Mouse (Mus musculus) left cerebral cortex, postnatal 36 days (tissue): ENCODE results near the gene Zer1. TPM values are rescaled to one million over a fixed set of nuclear protein-coding genes. Genes with fewer than 3 reads are reported as not detected.
"Not testable (repeated sequence)": the region's sequence is repeated elsewhere in the genome, so short reads cannot be mapped to it uniquely, and the experiment has no call there.

ENCODE experiments used
- DNase-seq, 2 experiments: peaks; one replicate each; pipeline ENCODE4 v3.0.0; 2021 to 2022; ENCODE audit warnings: low spot score in 2 of 2, mixed read lengths in 1 of 2
- intact Hi-C: fragments of 180-260 bp; cut with DNase I; formaldehyde crosslinking; loops from one replicate; pipeline ENCODE4 v1.15.1; 2025
- total RNA-seq, 2 experiments: library from RNA; stranded (reverse); gene quantifications; 2 replicates each; pipeline ENCODE4 v1.2.3; 2021

Gene Zer1
- total RNA-seq, 2 experiments from 2014 or later: 154 to 161 TPM

DNA sequence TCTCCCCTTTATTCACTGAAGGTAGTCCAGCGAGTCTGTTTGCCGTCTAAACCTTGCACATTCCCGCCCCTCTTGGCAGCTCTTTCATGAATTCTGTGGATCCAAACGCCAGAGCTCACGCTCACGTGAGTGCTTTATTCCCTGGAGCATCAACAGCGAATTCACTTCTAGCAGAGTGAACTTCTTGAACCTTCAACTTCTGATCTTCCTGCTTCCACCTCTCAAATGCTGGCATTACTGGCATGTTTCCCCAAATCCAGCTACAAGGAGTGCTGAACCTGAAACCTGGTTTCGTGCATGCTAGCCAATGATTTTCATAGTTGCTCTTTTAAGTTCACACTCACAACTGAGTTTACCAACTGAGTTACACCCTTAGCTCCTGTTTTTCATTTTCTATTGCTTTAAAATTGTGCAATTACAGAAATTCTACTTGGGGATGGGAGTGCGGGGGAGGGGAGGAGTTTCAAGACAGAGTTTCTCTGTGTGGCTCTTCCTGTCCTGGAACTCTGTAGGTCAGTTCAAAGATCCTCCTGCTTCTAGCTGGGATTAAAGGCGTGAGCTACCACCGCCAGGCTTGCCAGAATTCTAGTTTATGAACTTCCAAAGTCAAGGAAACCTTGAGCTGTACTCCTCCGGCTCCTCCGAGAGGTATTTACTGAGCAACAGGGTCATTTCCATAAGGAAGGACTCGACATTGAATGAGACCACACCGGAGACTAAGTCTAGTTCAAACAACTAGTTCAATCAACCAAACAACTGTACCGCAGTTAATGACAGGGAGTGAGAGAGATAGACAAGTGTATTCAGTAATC lies 8.6 kb upstream of the Zer1 start:
- DNase-seq: no peak
- intact Hi-C loops: no loop called here

- DNase-seq, intact Hi-C loops: not testable (repeated sequence)
Measured at GRCm38 (mm10) chr2:30131240-30131639, 6.9 kb upstream of the Zer1 start.

DNA sequence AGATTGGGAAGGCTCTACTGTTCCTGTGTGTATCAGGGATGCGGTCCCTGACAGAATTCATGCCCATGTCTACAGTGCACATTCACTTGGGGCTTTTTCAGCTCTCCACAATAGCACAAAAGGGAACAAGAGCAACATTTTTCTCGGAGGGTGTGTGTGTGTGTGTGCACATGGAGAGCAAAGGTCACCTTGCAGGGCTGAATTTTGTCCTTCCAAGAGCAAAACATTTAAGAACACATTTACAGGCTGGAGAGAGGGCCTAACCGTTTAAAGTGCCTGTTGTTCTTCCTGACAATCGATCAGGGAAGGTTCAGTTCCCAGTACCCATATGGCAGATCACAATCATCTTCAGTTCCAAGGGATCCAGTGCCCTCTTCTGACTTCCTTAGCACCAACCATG lies 5.8 kb upstream of the Zer1 start:
- intact Hi-C loops: no loop called here
- no peak for DNase-seq

DNA sequence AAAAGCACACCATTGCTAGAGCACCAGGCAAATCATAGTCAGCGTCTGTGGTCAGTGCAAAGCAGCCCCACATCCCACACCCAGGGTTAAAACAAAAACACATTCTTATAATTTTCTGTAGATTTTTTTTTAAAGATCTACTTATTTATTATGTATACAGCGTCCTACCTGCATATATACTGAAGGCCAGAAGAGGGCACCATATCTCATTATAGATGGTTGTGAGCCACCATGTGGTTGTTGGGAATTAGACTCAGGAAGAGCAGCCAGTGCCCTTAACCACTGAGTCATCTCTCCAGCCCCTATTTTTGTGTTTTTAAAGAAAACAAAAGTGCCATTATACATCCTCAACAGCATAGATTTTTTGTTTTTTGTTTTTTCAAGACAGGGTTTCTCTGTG lies 4.4 kb upstream of the Zer1 start:
- intact Hi-C loops: loop anchor here (5.0 kb wide), 1 partner anchor 34 kb away; no protein-coding TSS in a partner anchor
- no peak for DNase-seq

DNA sequence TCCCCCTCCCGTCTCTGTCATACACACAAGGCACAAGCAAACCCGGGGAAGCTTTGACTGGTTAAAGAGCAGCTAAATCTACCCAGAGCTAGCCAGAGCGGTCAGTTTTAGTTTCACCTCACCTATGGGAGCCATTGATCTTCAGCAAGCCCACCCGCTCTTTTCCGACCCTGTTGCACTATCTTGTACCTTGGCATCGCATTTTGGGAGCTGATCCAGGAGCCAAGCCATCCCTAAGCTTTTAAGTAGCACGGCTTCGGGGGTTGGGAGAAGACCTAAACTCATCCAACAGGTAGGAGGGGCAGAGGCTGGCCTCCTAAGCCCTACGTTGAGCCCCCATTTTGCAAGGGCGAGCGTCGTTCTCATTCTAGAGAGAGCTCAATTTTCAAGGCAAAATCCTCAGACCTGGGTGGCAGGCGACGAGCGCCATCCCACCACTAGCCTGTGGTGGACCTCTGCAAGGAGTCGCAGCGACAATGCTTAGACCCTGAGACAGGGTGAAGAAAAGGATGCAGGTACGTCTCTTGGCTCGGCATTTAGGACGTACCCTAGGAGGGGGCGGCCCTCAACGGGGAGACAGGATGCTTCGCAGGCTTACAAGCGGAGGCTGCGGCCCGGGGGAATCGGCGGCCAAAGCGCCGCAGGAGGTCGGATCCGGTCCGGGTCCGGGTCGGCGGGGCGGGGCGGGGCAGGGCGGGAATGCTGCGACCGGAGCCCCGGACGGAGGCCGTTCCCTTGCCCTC lies 485 bp downstream of the Zer1 start:
- intact Hi-C loops: loop anchor here (2.0 kb wide), 1 partner anchor 57 kb away; no protein-coding TSS in a partner anchor
- no peak for DNase-seq

DNA sequence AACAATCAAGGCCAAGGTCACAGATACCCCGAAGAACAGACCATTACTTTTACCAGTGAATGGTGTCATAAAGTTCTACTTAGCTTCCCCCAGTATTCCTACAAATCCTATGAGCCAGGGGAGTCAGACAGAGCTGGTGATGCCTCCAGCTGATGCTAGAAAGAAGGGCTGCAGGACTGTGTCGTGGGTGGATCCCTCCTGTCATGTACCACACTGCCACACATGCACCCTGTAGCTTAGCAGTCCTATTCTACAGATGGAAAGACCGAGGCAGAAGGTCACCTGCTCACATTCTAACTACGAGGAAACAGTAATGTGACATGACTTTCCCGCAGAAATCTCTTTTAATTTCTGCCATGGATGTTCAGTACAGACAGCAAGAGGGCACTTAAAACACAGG lies 1.6 kb downstream of the Zer1 start:
- intact Hi-C loops: no loop called here
- no peak for DNase-seq

DNA sequence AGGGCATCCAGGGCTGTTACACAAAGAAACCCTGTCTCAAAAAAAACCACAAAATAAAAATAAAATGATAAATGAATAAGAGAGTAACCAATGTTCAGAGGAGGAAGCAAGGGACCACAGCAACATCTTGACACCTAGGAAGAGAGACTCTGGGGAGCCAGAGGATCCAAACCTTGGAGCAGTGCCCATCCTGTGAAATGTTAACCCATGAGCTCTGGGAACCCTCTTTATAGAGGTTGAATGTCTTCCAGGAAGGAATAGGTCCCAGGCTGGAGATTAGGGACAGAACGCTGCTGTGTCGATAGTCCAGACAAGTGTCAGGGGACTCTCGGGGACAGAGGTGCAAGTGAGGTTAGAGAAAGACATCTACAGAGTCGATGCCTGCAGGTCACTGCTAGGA lies 4.1 kb downstream of the Zer1 start:
- no peak for DNase-seq
- intact Hi-C loops: no loop called here

DNA sequence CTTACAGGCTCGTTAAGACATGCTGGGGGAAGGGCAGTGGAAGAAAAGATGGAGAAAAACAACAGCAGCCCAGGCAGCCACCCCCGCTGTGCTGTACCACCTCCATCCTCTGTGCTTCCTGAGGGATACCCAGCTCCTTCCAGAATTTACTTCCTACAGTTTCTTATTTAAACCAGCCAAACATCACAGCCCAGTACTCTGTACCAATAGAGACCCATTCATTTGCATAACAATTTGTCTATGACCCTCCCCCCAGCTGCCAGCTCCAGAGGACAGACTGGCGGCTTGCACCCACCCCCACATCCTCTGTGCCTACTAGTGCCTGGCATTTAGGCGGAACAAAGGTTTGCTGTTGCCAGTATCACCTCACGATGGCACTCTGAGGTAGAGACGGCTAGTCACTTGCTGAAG lies 4.7 kb downstream of the Zer1 start:
- peak; percentile 75 to 80 for DNase-seq
- intact Hi-C loops: no loop called here

DNA sequence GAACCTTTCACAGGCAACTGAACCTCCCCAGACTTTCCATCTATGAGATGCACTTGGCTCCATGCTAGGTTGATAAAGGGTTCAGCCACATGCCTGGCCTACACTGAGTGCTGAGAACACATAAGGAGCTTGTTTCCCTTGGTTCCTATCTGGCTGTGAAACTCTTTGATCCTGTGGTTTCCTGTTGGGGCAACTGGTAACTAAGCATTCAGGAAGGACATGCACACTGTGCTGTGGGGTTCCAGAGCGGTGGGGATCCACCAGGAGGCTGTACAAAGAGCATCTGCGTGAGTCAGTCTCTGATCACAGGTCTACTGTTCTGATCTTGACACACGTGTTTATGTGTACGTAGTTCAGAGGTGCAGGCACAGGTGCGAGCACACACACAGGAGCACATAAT lies 11.8 kb downstream of the Zer1 start:
- intact Hi-C loops: no loop called here
- DNase-seq: no peak

- intact Hi-C loops: no loop called here
- DNase-seq: no peak
Measured at GRCm38 (mm10) chr2:30111500-30111899, 12.9 kb downstream of the Zer1 start.

GRCm38 (mm10) chr2:30108260-30108659 lies 16.1 kb downstream of the Zer1 start:
- DNase-seq: no peak
- intact Hi-C loops: no loop called here

- intact Hi-C loops: no loop called here
- no peak for DNase-seq
Measured at GRCm38 (mm10) chr2:30107646-30108045, 16.7 kb downstream of the Zer1 start.

DNA sequence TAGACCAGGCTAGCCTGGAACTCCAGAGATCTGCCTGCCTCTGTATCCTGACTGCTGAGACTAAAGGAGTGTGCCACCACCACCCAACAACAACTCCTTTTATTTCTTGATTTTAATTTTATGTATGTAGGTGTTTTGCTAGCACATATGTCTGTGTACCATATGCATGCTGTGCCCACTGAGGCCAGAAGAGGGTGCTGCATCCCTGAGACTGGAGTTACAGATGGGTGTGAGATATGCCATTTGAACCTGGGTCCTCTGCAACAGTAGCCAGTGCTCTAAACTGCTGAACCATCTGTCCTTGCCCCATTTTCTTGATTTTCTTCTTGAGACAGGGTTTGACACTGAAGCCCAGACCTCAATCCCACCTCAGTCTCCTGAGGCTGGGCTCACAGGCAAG lies 18.0 kb downstream of the Zer1 start:
- intact Hi-C loops: no loop called here
- no peak for DNase-seq

DNA sequence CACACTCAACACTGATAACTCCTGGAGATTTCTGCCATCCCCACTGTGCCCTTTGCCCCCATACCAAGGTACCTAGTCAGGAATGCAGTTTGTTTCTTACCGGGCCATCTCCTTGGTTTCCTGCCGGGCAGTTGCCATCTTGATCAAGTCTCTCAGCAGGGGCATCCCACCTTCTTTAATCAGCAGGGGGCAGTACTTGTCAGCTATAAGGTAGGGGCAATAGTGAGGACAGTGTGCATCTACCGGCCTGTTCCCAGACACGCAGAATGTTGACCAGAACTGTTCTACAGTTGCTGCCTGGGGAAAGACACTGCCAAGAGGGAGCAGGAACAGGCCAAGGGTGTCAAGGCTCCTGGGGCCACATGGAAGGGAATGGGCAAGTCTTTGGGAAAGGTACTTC lies 24.2 kb downstream of the Zer1 start:
- intact Hi-C loops: no loop called here
- DNase-seq: no peak

- intact Hi-C loops: no loop called here
- no peak for DNase-seq
Measured at GRCm38 (mm10) chr2:30095882-30096527, 28.4 kb downstream of the Zer1 start.

- intact Hi-C loops: no loop called here
- no peak for DNase-seq
Measured at GRCm38 (mm10) chr2:30094208-30094588, 30.2 kb downstream of the Zer1 start.

DNA sequence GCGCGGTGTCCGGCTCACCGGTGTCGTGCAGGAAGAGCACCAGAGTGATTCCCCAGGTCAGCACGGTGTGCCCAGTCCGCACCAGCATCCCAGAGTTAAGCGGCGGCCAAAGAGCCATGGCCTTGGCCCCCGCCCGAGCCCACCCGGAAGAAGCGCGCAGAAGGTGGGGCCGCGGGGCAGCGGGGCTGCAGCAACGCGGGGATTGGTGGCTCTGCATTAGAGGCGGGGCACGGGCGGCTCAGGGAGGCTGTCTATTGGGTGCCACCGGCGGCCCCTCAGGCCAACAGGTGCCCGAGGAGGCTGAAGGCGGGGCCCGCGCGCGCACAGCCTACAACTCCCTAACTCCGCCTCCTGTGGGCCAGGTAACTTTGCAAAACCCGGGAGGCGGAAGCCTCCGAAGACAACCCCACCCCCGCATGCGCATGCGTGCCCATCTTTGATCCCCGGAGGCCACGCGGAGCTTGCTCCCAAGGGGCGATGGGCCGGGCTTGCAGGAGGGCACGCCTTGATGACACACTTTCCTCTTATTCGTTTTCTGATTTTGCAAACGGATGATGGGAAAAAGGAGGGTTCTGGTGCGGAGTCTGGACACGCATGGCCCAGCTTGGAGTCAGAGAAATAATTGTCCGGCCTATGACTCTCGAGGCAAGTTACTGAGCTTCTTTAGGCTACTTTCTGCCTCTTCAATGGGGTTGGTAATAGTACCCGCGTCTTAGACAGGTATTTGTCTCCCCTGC lies 30.7 kb downstream of the Zer1 start, which contains the start of gene Zdhhc12:
Gene Zdhhc12, minus strand, starts transcription at position 178 of the 737 bp plus-strand sequence.
- intact Hi-C loops: no loop called here
- peak; percentile 88 to 92 for DNase-seq

GRCm38 (mm10) chr2:30092280-30092918 lies 32.0 kb downstream of the Zer1 start:
- intact Hi-C loops: no loop called here
- no peak for DNase-seq

- DNase-seq: no peak
- intact Hi-C loops: no loop called here
Measured at GRCm38 (mm10) chr2:30091521-30091920, 32.9 kb downstream of the Zer1 start.
